Mouse (Mus musculus) CH12.LX (cell line): Measurements from ENCODE around the gene Adam11. TPM values are rescaled to one million over a fixed set of nuclear protein-coding genes. Genes with fewer than 3 reads are reported as not detected.
"Not testable (repeated sequence)": the region's sequence is repeated elsewhere in the genome, so short reads cannot be mapped to it uniquely, and the experiment has no call there.

Experiments used
- DNase-seq: peaks from one replicate; pipeline ENCODE4 v3.0.0-alpha.2; 2013; ENCODE audit errors: extremely low read depth
- H3K27ac ChIP-seq: 2 replicates; pipeline ENCODE4 v1.5.1; 2012; ENCODE audit warnings: low read depth, mild to moderate bottlenecking, control low read depth, moderate library complexity; ENCODE audit not compliant: insufficient read depth
- H3K27me3 ChIP-seq: replicated peaks from 2 replicates; pipeline ENCODE3; 2012; ENCODE audit warnings: inconsistent platforms
- H3K36me3 ChIP-seq, 2 experiments: replicated peaks in 1 of 2; 2 replicates each; pipeline versions ENCODE3 to v1.6.1; 2012; ENCODE audit warnings: inconsistent platforms in 1 of 2, low read length in 1 of 2, mild to moderate bottlenecking in 1 of 2, mixed read lengths in 1 of 2, moderate library complexity in 1 of 2; ENCODE audit not compliant: control insufficient read depth in 1 of 2, insufficient read depth in 1 of 2
- H3K4me1 ChIP-seq, 2 experiments: 2 replicates each; pipeline ENCODE4 v1.6.1; 2012; ENCODE audit warnings: inconsistent platforms in 1 of 2, moderate library complexity in 1 of 2; ENCODE audit not compliant: insufficient read depth in 2 of 2, control insufficient read depth in 1 of 2
- H3K4me2 ChIP-seq: 2 replicates; pipeline ENCODE4 v1.6.1; 2012; ENCODE audit warnings: low read depth, mild to moderate bottlenecking, control low read depth; ENCODE audit not compliant: poor library complexity, insufficient read depth, severe bottlenecking
- H3K4me3 ChIP-seq, 3 experiments: fragments of 150-350 bp in 1 of 3; sonication (generic) in 1 of 3; replicated peaks in 1 of 3; 2 replicates each; pipeline versions ENCODE3 to v1.5.1; 2011 to 2012; ENCODE audit warnings: low read depth in 2 of 3, low read length in 2 of 3, mild to moderate bottlenecking in 2 of 3, moderate library complexity in 2 of 3, control low read depth in 1 of 3, improper control_type of control experiment in 1 of 3, inconsistent platforms in 1 of 3, mixed read lengths in 1 of 3; ENCODE audit not compliant: poor library complexity in 1 of 3
- H3K79me2 ChIP-seq: replicated peaks from 2 replicates; pipeline ENCODE4 v1.6.1; 2012; ENCODE audit warnings: mild to moderate bottlenecking, moderate library complexity; ENCODE audit not compliant: control insufficient read depth, poor library complexity, insufficient read depth, severe bottlenecking; ENCODE audit errors: extremely low read depth
- H3K9ac ChIP-seq: 2 replicates; pipeline ENCODE4 v1.6.1; 2012; ENCODE audit warnings: low read depth, mild to moderate bottlenecking, control low read depth, moderate library complexity; ENCODE audit not compliant: insufficient read depth
- H3K9me3 ChIP-seq: replicated peaks from 2 replicates; pipeline ENCODE3; 2012; ENCODE audit warnings: low read length, inconsistent platforms, mixed read lengths
- BHLHE40 ChIP-seq: IDR thresholded peaks from 2 replicates; pipeline ENCODE4 v1.6.1; 2011; ENCODE audit warnings: mild to moderate bottlenecking, low read depth, low read length, improper control_type of control experiment
- CTCF ChIP-seq, 2 experiments: IDR thresholded peaks in 1 of 2; conservative IDR thresholded peaks in 1 of 2; 2 replicates each; pipeline ENCODE4 v1.5.1; 2011 to 2012; ENCODE audit warnings: low read depth in 2 of 2, low read length in 2 of 2, improper control_type of control experiment in 1 of 2, inconsistent platforms in 1 of 2, mild to moderate bottlenecking in 1 of 2, moderate library complexity in 1 of 2
- EP300 ChIP-seq: IDR thresholded peaks from 2 replicates; pipeline ENCODE4 v1.6.1; 2011; ENCODE audit warnings: low read length, improper control_type of control experiment
- JUND ChIP-seq: conservative IDR thresholded peaks from 2 replicates; pipeline ENCODE4 v1.6.1; 2011; ENCODE audit warnings: low read depth, low read length, improper control_type of control experiment
- MAZ ChIP-seq: IDR thresholded peaks from 2 replicates; pipeline ENCODE4 v1.6.1; 2012; ENCODE audit warnings: low read depth, mild to moderate bottlenecking, inconsistent platforms, low read length, improper control_type of control experiment, moderate library complexity
- MEF2A ChIP-seq: IDR thresholded peaks from 2 replicates; pipeline ENCODE4 v1.6.1; 2014; ENCODE audit warnings: low read depth, mild to moderate bottlenecking, inconsistent platforms, low read length, improper control_type of control experiment, borderline replicate concordance
- SMC3 ChIP-seq: IDR thresholded peaks from 2 replicates; pipeline ENCODE4 v1.6.1; 2011; ENCODE audit warnings: low read depth, low read length, improper control_type of control experiment
- TCF12 ChIP-seq: IDR thresholded peaks from 2 replicates; pipeline ENCODE4 v1.6.1; 2014; ENCODE audit warnings: low read depth, mild to moderate bottlenecking, inconsistent platforms, low read length, improper control_type of control experiment
- ZC3H11A ChIP-seq: IDR thresholded peaks from 2 replicates; pipeline ENCODE4 v1.6.1; 2012; ENCODE audit warnings: low read depth, mild to moderate bottlenecking, inconsistent platforms, low read length, improper control_type of control experiment
- dilution Hi-C: fragments of 300-500 bp; cut with MboI; formaldehyde crosslinking; loops from 2 replicates; pipeline ENCODE4 v1.14.3; 2020; ENCODE audit warnings: low sequenced_read_pairs; ENCODE audit not compliant: extremely low pct_unique_long_range_greater_than_20kb, extremely low pct_ligation_motif_present
- in situ Hi-C: fragments of 300-500 bp; cut with MboI; formaldehyde crosslinking; loops from 3 replicates; pipeline ENCODE4 v1.14.3; 2019; ENCODE audit warnings: low sequenced_read_pairs, low pct_ligation_motif_present, low pct_unique_long_range_greater_than_20kb, mixed read lengths
- polyA plus RNA-seq: library from polyadenylated mRNA; unstranded; fragments of >175 nt; gene quantifications from 2 replicates; pipeline ENCODE4 v1.2.1, GENCODE M21; 2012; ENCODE audit warnings: low read depth; ENCODE audit not compliant: insufficient read length
- total RNA-seq, 2 experiments: library from RNA; depleted of rRNA; stranded (reverse); fragments of 300-350 nt in 1 of 2; fragments of >200 nt in 1 of 2; gene quantifications; 2 replicates each; pipeline ENCODE4 v1.2.3; 2012 to 2014

The Adam11 gene
- total RNA-seq (2012; rRNA removed), result not detected in 2 replicates
- total RNA-seq (2014; rRNA removed), result not detected in 2 replicates
- not detected in 2 replicates for polyA plus RNA-seq

GRCm38 (mm10) chr11:102761309-102762210 lies at the start of gene Adam11:
TSS of gene Adam11 (plus strand) at chr11:102761439.
- Histone ChIP-seq H3K27me3 (peaks cover 89% of the 10 kb centered on the region), H3K9me3 (no peaks in the 10 kb centered on the region), H3K4me2 (no peak within 1 kb of the TSS; the same call in 1 of the 2 replicates), H3K4me3 (no peak within 1 kb of the TSS), H3K4me1 (peaks cover 0 to 8% of the 10 kb centered on the region in 2 experiments; a peak in 3 of 4 replicates), H3K27ac (no peak within 1 kb of the TSS), H3K9ac (no peak within 1 kb of the TSS), H3K79me2 (no peaks in the 10 kb centered on the region), H3K36me3 (no peaks in the 10 kb centered on the region)
- dilution Hi-C loops (no loop called here), in situ Hi-C loops (no loop called here)
- DNase-seq, result no peak
- no peak for TF ChIP-seq ZC3H11A

GRCm38 (mm10) chr11:102712411-102712810 lies 48.8 kb upstream of the Adam11 start:
- Histone ChIP-seq H3K4me3 (no peak overlapping the region), H3K4me1 (no peaks in the 10 kb centered on the region), H3K27me3 (peaks cover 47% of the 10 kb centered on the region), H3K79me2 (no peaks in the 10 kb centered on the region), H3K9me3 (peaks cover 25% of the 10 kb centered on the region), H3K9ac (no peak overlapping the region), H3K4me2 (no peak overlapping the region), H3K27ac (no peak overlapping the region), H3K36me3 (no peaks in the 10 kb centered on the region)
- TF ChIP-seq JUND (no peak), MEF2A (no peak), ZC3H11A (no peak), BHLHE40 (no peak), SMC3 (no peak), TCF12 (no peak), EP300 (no peak), MAZ (no peak)
- in situ Hi-C loops (no loop called here), dilution Hi-C loops (no loop called here)
- DNase-seq, result no peak

- peaks cover 49% of the 10 kb centered on the region for H3K27me3 ChIP-seq
- DNase-seq, H3K79me2 ChIP-seq, H3K27ac ChIP-seq, H3K9ac ChIP-seq, in situ Hi-C loops, H3K36me3 ChIP-seq, H3K4me2 ChIP-seq, dilution Hi-C loops, H3K4me1 ChIP-seq, H3K4me3 ChIP-seq: not testable (repeated sequence)
- peaks cover 37% of the 10 kb centered on the region for H3K9me3 ChIP-seq
- TF ChIP-seq CTCF (conservative IDR thresholded peaks at IDR 0.05 in 1 of 2, IDR thresholded peaks at IDR 0.05 in 1 of 2; ENCODE audit: low read depth in 2 of 2, low read length in 2 of 2), result peak in 1 of 2 experiments; percentile 38; a peak in 2 of 4 replicates
These were observed 46.7 kb upstream of the Adam11 start for GRCm38 (mm10) chr11:102714578-102714977.
